In genomic region chr15:77037278-77038161, GRCm38 (mm10) we compare ENCODE assay signal across 9 mouse cellular contexts. TPM values are rescaled to one million over a fixed set of nuclear protein-coding genes. Genes with fewer than 3 reads are reported as not detected.
DNase-seq lines count a peak whose midpoint lies in the region; ATAC-seq and TF ChIP-seq lines count a peak whose summit lies in the region.
"Had no signal": no experiment of that assay in that cellular context is flagged by ENCODE, and none has a peak within 500 bp of the region (broad histone marks: within the 10 kb centered on the region; RNA-seq: fewer than 3 reads in every experiment).

No protein-coding gene starts in this region.

- no peak for TF ChIP-seq CTCF in embryonic fibroblast, embryonic 13.5 days (IDR thresholded peaks at IDR 0.05; ENCODE audit: borderline replicate concordance, insufficient read depth, low read length)

- peak overlapping the region; percentile 45 for H3K9ac ChIP-seq in heart, embryonic 15.5 days

- H3K9me3 ChIP-seq in heart, embryonic 15.5 days (replicated peaks), result no peaks in the 10 kb centered on the region

- no peaks in the 10 kb centered on the region for H3K27me3 ChIP-seq in heart, embryonic 15.5 days

- H3K4me2 ChIP-seq in heart, embryonic 15.5 days, result peak overlapping the region; percentile 38

- TF ChIP-seq POLR2A in embryonic fibroblast, embryonic 13.5 days (IDR thresholded peaks at IDR 0.05; ENCODE audit: low read depth, low read length), result peak; percentile 69

- H3K4me3 ChIP-seq in embryonic fibroblast, embryonic 13.5 days (ENCODE audit: insufficient read depth, low read length), result no peak overlapping the region
- no peak overlapping the region for H3K4me3 ChIP-seq in heart, embryonic 15.5 days
- H3K4me3 ChIP-seq: erythroblast, embryonic 14.5 days had no signal

- H3K4me1 ChIP-seq in embryonic fibroblast, embryonic 13.5 days (ENCODE audit: control insufficient read depth, insufficient read depth, low read length), result peaks cover 12% of the 10 kb centered on the region
- H3K4me1 ChIP-seq in heart, embryonic 15.5 days (replicated peaks), result peaks cover 57% of the 10 kb centered on the region

- peak; percentile 81 for DNase-seq in adrenal gland, adult 2 months
- DNase-seq in kidney, postnatal 10 days, result peak; percentile 83
- DNase-seq in mesoderm, embryonic 11.5 days (ENCODE audit: low read depth, low spot score), result peak; percentile 82
- DNase-seq in testis, postnatal 10 days (ENCODE audit: low spot score), result peak; percentile 82
- DNase-seq in frontal cortex, postnatal 14 days (ENCODE audit: low spot score in 2 of 2), result no peak

- H3K27ac ChIP-seq in embryonic fibroblast, embryonic 13.5 days (ENCODE audit: insufficient read depth, low read length), result peak overlapping the region; percentile 100
- peak overlapping the region; percentile 98 for H3K27ac ChIP-seq in heart, embryonic 15.5 days

- 6% methylated on average over 11 of the region's 11 CpGs for WGBS in heart, embryonic 15.5 days

- peak; percentile 74 for ATAC-seq in heart, embryonic 15.5 days (replicated peaks; ENCODE audit: insufficient number of reproducible peaks, insufficient read depth, low FRiP score, low read depth)
- ATAC-seq in inflammation-experienced regulatory T-cells, adult 6 months, result no peak

- no peaks in the 10 kb centered on the region for H3K36me3 ChIP-seq in heart, embryonic 15.5 days

RNA-seq across cellular contexts. Expression of gene Apol6, which starts 7.0 kb away (rescaled TPM):
- 10 to 100 TPM; 11.8 to 28.0 TPM for total RNA-seq in adrenal gland, adult 2 months (2021)
- 17.5 and 21.1 TPM in 2 replicates for polyA plus RNA-seq in adrenal gland, adult 2 months (2012; rRNA removed)
- 6.3 and 8.9 TPM in 2 replicates for polyA plus RNA-seq in embryonic fibroblast, embryonic 13.5 days (2011; ENCODE audit: insufficient read length, low read depth, missing spikeins)
- polyA plus RNA-seq in heart, embryonic 15.5 days (2015; fragmentation: Nextera tagmentation; extraction: Ambion mirVana), result 0.19 and 0.26 TPM in 2 replicates
- under 1 TPM in 1 of 3 experiments, not detected in 2; 0.62 TPM for polyA plus RNA-seq in inflammation-experienced regulatory T-cells, adult 6 months (2017; shearing (Covaris generic))

RNA-seq across cellular contexts. Expression of gene Mb, which starts 12.9 kb away (rescaled TPM):
- total RNA-seq in adrenal gland, adult 2 months (2021), result 1 to 10 TPM in 1 of 2 experiments, not detected in 1; 1.8 TPM
- 0.46 TPM in 1 of 2 replicates, not detected in the other for polyA plus RNA-seq in adrenal gland, adult 2 months (2012; rRNA removed)
- polyA plus RNA-seq in embryonic fibroblast, embryonic 13.5 days (2011; ENCODE audit: insufficient read length, low read depth, missing spikeins), result not detected in 2 replicates
- 776 and 844 TPM in 2 replicates for polyA plus RNA-seq in heart, embryonic 15.5 days (2015; fragmentation: Nextera tagmentation; extraction: Ambion mirVana)
- not detected for polyA plus RNA-seq in inflammation-experienced regulatory T-cells, adult 6 months (2017; shearing (Covaris generic))
- polyA plus RNA-seq: erythroblast, embryonic 14.5 days had no signal

Comparison
In these comparisons a context has a peak if more than half of its experiments do, and no peak if none do; other contexts are left out.
1. DNase-seq: peak in adrenal gland, adult 2 months (single experiment), kidney, postnatal 10 days (single experiment), mesoderm, embryonic 11.5 days (single experiment) and testis, postnatal 10 days (single experiment); none in frontal cortex, postnatal 14 days (0 of 2).
2. RNA of gene Mb, which starts 12.9 kb away (polyA plus RNA-seq): 776 to 844 TPM in heart, embryonic 15.5 days; not detected in embryonic fibroblast, embryonic 13.5 days, 0.46 TPM in adrenal gland, adult 2 months and not detected in inflammation-experienced regulatory T-cells, adult 6 months; every median in the first group is over 100 times any median in the second.